Mouse (Mus musculus) naive thymus-derived CD4-positive, alpha-beta T cell, adult 2 months (primary cell): ENCODE results near the gene Cep295.
A peak's percentile ranks its signal among the peaks of the same experiment; 100 is the strongest.
"Not testable (repeated sequence)": the region's sequence is repeated elsewhere in the genome, so short reads cannot be mapped to it uniquely, and the experiment has no call there.

Experiments
- DNase-seq: peaks from one replicate; pipeline ENCODE4 v3.0.0-alpha.2; 2011; ENCODE audit warnings: low read depth

Cep295 gene

GRCm38 (mm10) chr9:15357484-15358275 is at the start of gene Cep295:
Gene Cep295, minus strand, starts transcription at chr9:15357788.
- DNase-seq, result peak; percentile 98

GRCm38 (mm10) chr9:15397591-15397990 is 40.0 kb upstream of the Cep295 start:
- DNase-seq, result no peak

- no peak for DNase-seq
Measured at GRCm38 (mm10) chr9:15395353-15395942, 37.9 kb upstream of the Cep295 start.

GRCm38 (mm10) chr9:15387075-15387643 is 29.6 kb upstream of the Cep295 start:
- no peak for DNase-seq

- DNase-seq, result no peak
Measured at GRCm38 (mm10) chr9:15384266-15384665, 26.7 kb upstream of the Cep295 start.

- DNase-seq, result no peak
Measured at GRCm38 (mm10) chr9:15366260-15366659, 8.7 kb upstream of the Cep295 start.

- DNase-seq, result peak; percentile 40
Measured at GRCm38 (mm10) chr9:15365856-15366255, 8.3 kb upstream of the Cep295 start.

GRCm38 (mm10) chr9:15364843-15365242 is 7.3 kb upstream of the Cep295 start:
- DNase-seq, result no peak

- no peak for DNase-seq
Measured at GRCm38 (mm10) chr9:15356916-15357483, 588 bp downstream of the Cep295 start.

GRCm38 (mm10) chr9:15349925-15350324 is 7.7 kb downstream of the Cep295 start:
- no peak for DNase-seq

- DNase-seq, result no peak
Measured at GRCm38 (mm10) chr9:15337776-15338175, 19.8 kb downstream of the Cep295 start.

GRCm38 (mm10) chr9:15318170-15318742 is 39.3 kb downstream of the Cep295 start:
- no peak for DNase-seq

- no peak for DNase-seq
Measured at GRCm38 (mm10) chr9:15317223-15318169, 40.1 kb downstream of the Cep295 start.

- not testable (repeated sequence) for DNase-seq
Measured at GRCm38 (mm10) chr9:15316296-15316695, 41.3 kb downstream of the Cep295 start.

GRCm38 (mm10) chr9:15314619-15315018 is 43.0 kb downstream of the Cep295 start:
- DNase-seq, result no peak

- DNase-seq, result no peak
Measured at GRCm38 (mm10) chr9:15313633-15314032, 44.0 kb downstream of the Cep295 start.

GRCm38 (mm10) chr9:15312054-15312735 is 45.4 kb downstream of the Cep295 start:
- DNase-seq, result no peak

GRCm38 (mm10) chr9:15310179-15310578 is 47.4 kb downstream of the Cep295 start:
- DNase-seq, result no peak

GRCm38 (mm10) chr9:15309425-15309824 is 48.2 kb downstream of the Cep295 start:
- no peak for DNase-seq

- DNase-seq, result no peak
Measured at GRCm38 (mm10) chr9:15308254-15308653, 49.3 kb downstream of the Cep295 start.

- DNase-seq, result peak; percentile 26
Measured at GRCm38 (mm10) chr9:15307257-15307656, 50.3 kb downstream of the Cep295 start.
